Mouse (Mus musculus): ENCODE measurements around the gene Fnbp1. TPM values are rescaled to one million over a fixed set of nuclear protein-coding genes. Genes with fewer than 3 reads are reported as not detected.
"Not testable (repeated sequence)": the region's sequence is repeated elsewhere in the genome, so short reads cannot be mapped to it uniquely, and the experiment has no call there.

The Fnbp1 gene
- polyA plus RNA-seq (2016; fragmentation: Nextera tagmentation; extraction: Ambion mirVana) = 16.3 and 18.9 TPM in 2 replicates

DNA sequence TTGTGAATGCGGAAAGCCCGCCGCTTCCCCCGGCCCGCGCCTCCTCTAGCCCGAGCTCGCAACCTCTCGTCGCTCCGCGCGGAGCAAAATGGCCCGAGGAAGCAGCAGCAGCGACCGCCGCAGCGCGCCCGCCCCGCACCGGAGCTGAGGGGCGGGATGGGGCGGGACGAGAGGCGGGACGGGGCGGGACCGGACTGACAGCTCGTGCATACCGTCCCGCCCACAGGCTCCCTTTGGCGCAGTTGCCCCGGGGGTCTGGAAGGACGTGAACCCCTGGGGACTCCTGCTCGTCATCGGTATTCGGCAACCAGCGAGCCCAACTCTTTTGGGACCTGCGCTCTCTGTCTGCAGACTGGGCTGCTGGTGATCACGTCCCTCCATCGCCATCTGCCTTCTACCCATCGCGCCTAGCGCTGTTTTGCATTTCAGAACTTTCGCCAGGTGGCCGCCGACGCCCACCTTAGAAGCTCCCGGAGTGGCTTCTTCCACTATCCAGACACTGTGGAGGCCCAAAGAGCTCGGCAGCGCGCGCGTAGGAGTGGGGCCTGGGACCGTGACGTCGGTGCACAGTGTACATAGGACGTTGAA is at the start of gene Fnbp1:
Gene Fnbp1 (minus strand): TSS at position 142 of the 588 bp plus-strand sequence.
- H3K4me2 ChIP-seq = peak within 1 kb of the TSS; percentile 94
- H3K4me1 ChIP-seq = peaks cover 18% of the 10 kb centered on the region
- WGBS = under 1% methylated on average over 59 of the region's 59 CpGs
- H3K27ac ChIP-seq = peak within 1 kb of the TSS; percentile 85
- peaks cover 33% of the 10 kb centered on the region; the same call in 1 of the 2 replicates for H3K27me3 ChIP-seq
- peak; percentile 95 for ATAC-seq (ENCODE audit: low FRiP score)
- no peaks in the 10 kb centered on the region for H3K9me3 ChIP-seq
- H3K4me3 ChIP-seq (replicated peaks) = peak within 1 kb of the TSS; percentile 84
- H3K9ac ChIP-seq = peak within 1 kb of the TSS; percentile 90
- H3K36me3 ChIP-seq (replicated peaks) = peaks cover 10% of the 10 kb centered on the region

DNA sequence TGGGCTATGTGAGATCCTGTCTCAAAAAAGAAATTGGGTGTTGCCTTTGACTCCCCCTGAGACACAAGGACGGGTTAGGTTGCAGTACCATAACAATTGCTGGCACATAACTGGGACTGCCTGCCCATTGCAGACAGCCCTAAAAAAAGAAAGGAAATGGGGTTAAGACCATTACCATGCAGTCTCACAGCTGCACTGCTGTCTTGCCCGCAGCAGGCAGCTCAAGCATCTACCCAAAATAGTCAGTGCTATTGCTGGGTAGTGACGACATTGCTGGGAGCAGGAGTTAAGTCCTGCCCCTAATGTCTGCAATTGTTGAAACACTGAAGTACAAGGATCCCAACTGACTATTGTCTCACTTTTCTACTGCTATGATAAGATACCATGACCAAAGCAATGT is 47.8 kb upstream of the Fnbp1 start:
- H3K36me3 ChIP-seq (replicated peaks) = peaks cover 80% of the 10 kb centered on the region
- no peak for ATAC-seq (ENCODE audit: low FRiP score)

DNA sequence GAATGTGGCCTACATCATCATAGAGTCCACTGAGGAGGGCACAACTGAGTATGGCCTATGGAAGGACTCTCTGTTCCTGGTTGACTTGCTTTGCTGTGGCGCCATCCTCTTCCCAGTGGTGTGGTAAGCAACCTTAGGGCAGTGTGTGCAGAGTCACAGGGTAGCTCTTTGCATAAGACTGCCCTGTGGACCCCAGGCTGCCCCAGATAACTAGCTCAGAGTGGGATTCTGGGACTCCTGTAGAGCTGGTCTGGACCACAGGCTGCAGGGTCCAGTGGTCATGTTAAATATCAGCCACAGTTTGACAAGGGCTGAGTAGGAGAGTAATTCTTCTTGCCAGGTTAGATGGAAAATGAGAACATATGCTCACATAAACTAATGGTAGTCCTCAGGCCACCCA is 46.9 kb upstream of the Fnbp1 start:
- no peak overlapping the region for H3K9ac ChIP-seq
- H3K4me2 ChIP-seq = no peak overlapping the region
- H3K9me3 ChIP-seq = no peaks in the 10 kb centered on the region
- peaks cover 88% of the 10 kb centered on the region for H3K36me3 ChIP-seq (replicated peaks)
- 90% methylated on average over 1 of the region's 1 CpGs for WGBS
- H3K4me1 ChIP-seq = no peaks in the 10 kb centered on the region
- no peak for ATAC-seq (ENCODE audit: low FRiP score)
- no peak overlapping the region for H3K4me3 ChIP-seq (replicated peaks)
- H3K27ac ChIP-seq = no peak overlapping the region
- H3K27me3 ChIP-seq = no peaks in the 10 kb centered on the region

More for the DNA sequence above, 47.8 kb upstream of the Fnbp1 start:
- 94% methylated on average over 3 of the region's 3 CpGs for WGBS
- H3K27me3 ChIP-seq = no peaks in the 10 kb centered on the region
- no peak overlapping the region for H3K4me2 ChIP-seq
- no peak overlapping the region for H3K9ac ChIP-seq
- H3K9me3 ChIP-seq = no peaks in the 10 kb centered on the region
- no peaks in the 10 kb centered on the region for H3K4me1 ChIP-seq
- no peak overlapping the region for H3K27ac ChIP-seq
- no peak overlapping the region for H3K4me3 ChIP-seq (replicated peaks)

DNA sequence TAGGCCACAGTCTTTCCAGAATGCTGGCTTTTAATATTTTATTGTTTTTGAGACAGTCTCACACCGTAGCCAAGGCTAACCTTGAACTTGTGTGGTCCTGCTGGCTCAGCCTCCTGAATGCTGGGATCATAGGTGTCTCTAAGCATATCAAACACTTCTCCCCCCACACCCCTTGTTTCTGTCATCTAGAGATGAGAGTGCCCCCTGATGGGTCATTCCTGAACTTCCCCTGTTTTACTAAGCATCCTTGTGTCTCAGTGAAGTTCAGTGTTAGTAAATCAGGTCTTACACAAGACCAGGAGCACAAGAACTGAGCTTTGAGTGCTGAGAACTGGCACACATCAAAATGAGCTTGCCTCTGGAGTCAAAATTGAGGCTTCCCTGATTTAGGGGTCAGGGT is 42.0 kb upstream of the Fnbp1 start:
- Histone ChIP-seq H3K9me3 (no peaks in the 10 kb centered on the region), H3K9ac (no peak overlapping the region), H3K4me1 (no peaks in the 10 kb centered on the region), H3K4me3 (replicated peaks) (no peak overlapping the region), H3K27ac (no peak overlapping the region), H3K4me2 (no peak overlapping the region), H3K27me3 (no peaks in the 10 kb centered on the region), H3K36me3 (replicated peaks) (peaks cover 83% of the 10 kb centered on the region)
- WGBS = 83% methylated on average over 1 of the region's 1 CpGs
- ATAC-seq (ENCODE audit: low FRiP score) = no peak

DNA sequence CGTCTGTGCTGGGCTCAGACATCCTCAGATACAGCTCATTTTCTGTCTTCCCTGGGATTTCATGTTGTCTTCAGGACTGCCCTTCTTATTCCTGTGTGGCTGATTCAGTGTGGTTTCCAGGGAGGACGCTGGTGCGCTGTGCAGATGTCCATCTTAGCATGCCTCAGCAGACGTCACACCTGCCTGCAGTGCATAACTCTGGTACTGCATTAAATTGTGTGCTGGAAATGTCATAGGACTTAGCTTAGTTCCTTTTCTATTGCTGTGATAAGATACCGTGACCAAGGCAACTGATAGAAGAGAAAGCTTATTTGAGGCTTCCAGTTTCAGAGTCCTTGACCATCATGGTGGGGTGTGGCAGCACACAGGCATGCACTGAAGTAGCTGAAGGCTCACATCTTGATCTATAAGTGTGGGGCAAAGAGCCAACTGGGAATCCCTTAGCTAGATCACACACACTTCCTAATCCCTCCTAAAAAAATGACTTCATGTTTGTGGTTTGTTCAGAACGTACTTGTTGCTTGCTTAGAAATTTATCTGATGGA is 41.0 kb upstream of the Fnbp1 start:
- Histone ChIP-seq H3K27me3 (no peaks in the 10 kb centered on the region), H3K4me1 (no peaks in the 10 kb centered on the region), H3K4me3 (replicated peaks) (no peak overlapping the region), H3K9me3 (no peaks in the 10 kb centered on the region), H3K36me3 (replicated peaks) (peaks cover 82% of the 10 kb centered on the region), H3K9ac (no peak overlapping the region), H3K27ac (no peak overlapping the region), H3K4me2 (no peak overlapping the region)
- WGBS = 93% methylated on average over 6 of the region's 6 CpGs
- ATAC-seq (ENCODE audit: low FRiP score) = no peak

DNA sequence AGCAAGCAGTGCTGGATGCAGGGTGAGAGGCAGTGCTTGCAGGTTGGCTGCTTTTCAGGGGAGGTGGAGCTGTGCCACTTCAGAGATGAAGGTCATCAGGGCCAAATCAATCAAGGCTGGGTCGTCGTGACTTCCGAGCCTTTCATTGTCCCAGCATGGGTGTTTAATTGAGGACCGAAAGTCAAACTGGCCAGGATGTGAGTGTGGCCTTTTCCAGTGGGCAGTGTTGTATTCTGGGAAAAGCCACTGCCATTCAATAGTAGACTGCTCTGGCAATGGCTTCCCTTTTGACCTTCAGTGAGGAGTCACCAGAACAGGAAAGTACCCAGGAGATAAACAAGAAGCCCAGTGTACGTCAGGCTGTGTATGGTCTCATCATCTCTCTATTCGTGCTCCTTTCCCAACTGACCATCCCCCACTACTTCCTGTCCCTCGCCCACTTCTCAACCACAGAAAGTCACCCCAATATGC is 38.3 kb upstream of the Fnbp1 start:
- Histone ChIP-seq H3K4me3 (replicated peaks) (no peak overlapping the region), H3K9ac (no peak overlapping the region), H3K27ac (no peak overlapping the region), H3K27me3 (no peaks in the 10 kb centered on the region), H3K36me3 (replicated peaks) (peaks cover 85% of the 10 kb centered on the region), H3K9me3 (no peaks in the 10 kb centered on the region), H3K4me1 (no peaks in the 10 kb centered on the region), H3K4me2 (no peak overlapping the region)
- no peak for ATAC-seq (ENCODE audit: low FRiP score)
- 82% methylated on average over 7 of the region's 7 CpGs for WGBS

DNA sequence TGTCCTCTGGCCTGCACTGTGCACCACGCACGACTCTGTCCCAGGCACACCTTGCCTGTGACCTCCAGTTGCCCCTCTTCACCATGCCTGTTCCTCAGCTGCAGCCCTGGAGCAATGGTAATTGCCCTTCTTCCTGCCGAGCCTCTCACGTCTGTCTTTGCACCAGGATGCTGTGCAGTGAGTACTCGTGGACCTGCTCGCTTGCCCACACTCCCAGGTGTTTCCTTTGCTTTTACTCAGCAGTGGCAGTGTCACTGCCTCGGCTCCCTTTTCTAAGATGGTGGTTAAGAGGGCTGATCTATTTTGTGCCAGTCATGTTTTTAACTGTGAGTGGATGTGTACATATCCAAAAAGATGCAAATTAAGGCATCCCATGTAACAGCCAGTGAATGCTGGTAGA is 37.7 kb upstream of the Fnbp1 start:
- WGBS = 91% methylated on average over 7 of the region's 7 CpGs
- Histone ChIP-seq H3K4me2 (no peak overlapping the region), H3K36me3 (replicated peaks) (peaks cover 84% of the 10 kb centered on the region), H3K27ac (no peak overlapping the region), H3K4me1 (no peaks in the 10 kb centered on the region), H3K27me3 (no peaks in the 10 kb centered on the region), H3K9me3 (no peaks in the 10 kb centered on the region), H3K4me3 (replicated peaks) (no peak overlapping the region), H3K9ac (no peak overlapping the region)
- ATAC-seq (ENCODE audit: low FRiP score) = no peak

DNA sequence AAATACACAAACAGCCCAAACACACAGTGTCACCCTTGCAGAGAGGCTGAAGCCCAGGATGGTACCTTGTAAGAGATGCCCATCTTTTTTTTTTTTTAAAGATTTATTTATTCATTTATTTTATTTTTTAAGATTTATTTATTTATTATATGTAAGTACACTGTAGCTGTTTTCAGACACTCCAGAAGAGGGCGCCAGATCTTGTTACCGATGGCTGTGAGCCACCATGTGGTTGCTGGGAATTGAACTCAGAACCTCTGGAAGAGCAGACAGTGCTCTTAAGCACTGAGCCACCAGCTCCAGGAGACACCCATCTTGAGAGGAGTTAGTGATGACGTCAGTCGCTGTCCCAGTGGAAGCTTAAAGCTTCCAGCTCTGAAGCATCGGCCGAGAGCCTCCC is 36.8 kb upstream of the Fnbp1 start:
- not testable (repeated sequence) for H3K4me1 ChIP-seq; H3K27ac ChIP-seq; H3K4me3 ChIP-seq (replicated peaks); H3K4me2 ChIP-seq; ATAC-seq (ENCODE audit: low FRiP score); H3K9ac ChIP-seq; H3K27me3 ChIP-seq; H3K9me3 ChIP-seq
- WGBS = 80% methylated on average over 6 of the region's 6 CpGs
- H3K36me3 ChIP-seq (replicated peaks) = peaks cover 84% of the 10 kb centered on the region

DNA sequence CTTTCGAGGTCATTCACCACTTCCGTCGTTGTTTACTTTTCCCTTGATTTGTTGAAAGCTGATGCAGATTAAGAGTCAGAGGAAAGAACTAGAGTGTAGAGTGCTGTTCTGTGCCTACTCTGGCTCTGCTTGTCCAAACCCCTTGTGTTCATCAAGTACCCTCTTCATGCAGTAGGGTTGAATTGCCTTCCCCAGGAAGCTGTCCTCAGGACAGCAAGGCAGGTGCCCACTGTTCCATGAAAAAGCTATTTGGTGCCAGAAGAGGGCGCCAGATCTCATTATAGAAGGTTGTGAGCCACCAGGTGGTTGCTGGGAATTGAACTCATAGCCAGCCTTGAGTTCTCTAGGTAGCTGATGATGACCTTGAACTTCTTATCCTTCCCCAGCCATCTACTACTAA is 31.5 kb upstream of the Fnbp1 start:
- no peak for ATAC-seq (ENCODE audit: low FRiP score)
- no peak overlapping the region for H3K4me3 ChIP-seq (replicated peaks)
- 81% methylated on average over 4 of the region's 4 CpGs for WGBS

DNA sequence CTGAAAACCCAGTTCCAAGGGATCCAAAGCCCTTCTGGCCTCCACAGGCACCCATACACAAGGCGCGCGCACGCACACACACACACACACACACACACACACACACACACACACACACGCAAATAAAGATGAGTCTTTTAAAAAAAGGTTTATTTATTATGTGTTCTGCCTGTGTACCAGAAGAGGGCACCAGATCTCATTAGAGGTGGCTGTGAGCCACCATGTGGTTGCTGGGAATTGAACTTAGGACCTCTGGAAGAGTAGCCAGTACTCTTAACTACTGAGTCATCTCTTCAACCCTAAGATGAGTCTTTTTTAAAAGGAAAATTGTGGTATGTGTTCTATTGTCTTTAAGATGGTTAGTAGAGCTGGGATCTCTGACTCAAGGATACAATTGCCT is 30.7 kb upstream of the Fnbp1 start:
- H3K4me2 ChIP-seq = no peak overlapping the region
- H3K27ac ChIP-seq = no peak overlapping the region
- ATAC-seq (ENCODE audit: low FRiP score) = no peak
- H3K4me3 ChIP-seq (replicated peaks) = no peak overlapping the region
- H3K9me3 ChIP-seq = no peaks in the 10 kb centered on the region
- no peaks in the 10 kb centered on the region; the same call in 1 of the 2 replicates for H3K27me3 ChIP-seq
- WGBS = 89% methylated on average over 5 of the region's 5 CpGs
- H3K9ac ChIP-seq = no peak overlapping the region
- peaks cover 97% of the 10 kb centered on the region for H3K36me3 ChIP-seq (replicated peaks)
- no peaks in the 10 kb centered on the region for H3K4me1 ChIP-seq

More for the DNA sequence above, 31.5 kb upstream of the Fnbp1 start:
- H3K9ac ChIP-seq = no peak overlapping the region
- no peaks in the 10 kb centered on the region for H3K4me1 ChIP-seq
- H3K4me2 ChIP-seq = no peak overlapping the region
- no peaks in the 10 kb centered on the region; the same call in 1 of the 2 replicates for H3K27me3 ChIP-seq
- no peak overlapping the region for H3K27ac ChIP-seq
- no peaks in the 10 kb centered on the region for H3K9me3 ChIP-seq
- peaks cover 99% of the 10 kb centered on the region for H3K36me3 ChIP-seq (replicated peaks)

DNA sequence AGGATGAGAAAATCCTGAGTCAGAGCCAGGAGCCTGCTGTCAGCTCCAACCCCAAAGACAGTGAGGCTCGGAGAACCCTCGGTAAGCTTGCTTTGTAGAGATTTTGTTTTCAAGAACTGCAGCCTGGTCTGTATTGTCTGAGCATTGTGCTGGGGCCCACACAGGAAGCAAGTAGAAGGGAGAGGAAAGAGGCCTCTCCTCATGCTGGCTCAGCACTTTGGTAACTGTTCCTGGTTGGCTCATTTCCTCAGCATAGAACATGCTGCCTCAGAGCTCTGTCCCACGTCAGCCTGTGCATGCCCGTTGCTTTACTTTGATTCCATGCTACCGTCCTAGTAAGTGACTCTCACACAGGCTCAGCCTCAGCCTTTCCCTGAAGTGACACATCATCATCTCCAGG is 30.2 kb upstream of the Fnbp1 start:
- H3K4me1 ChIP-seq = no peaks in the 10 kb centered on the region
- H3K36me3 ChIP-seq (replicated peaks) = peaks cover 94% of the 10 kb centered on the region
- WGBS = 84% methylated on average over 5 of the region's 5 CpGs
- H3K9me3 ChIP-seq = no peaks in the 10 kb centered on the region
- no peak overlapping the region for H3K4me2 ChIP-seq
- H3K9ac ChIP-seq = no peak overlapping the region
- H3K27ac ChIP-seq = no peak overlapping the region
- no peak for ATAC-seq (ENCODE audit: low FRiP score)
- no peak overlapping the region for H3K4me3 ChIP-seq (replicated peaks)
- H3K27me3 ChIP-seq = no peaks in the 10 kb centered on the region; the same call in 1 of the 2 replicates

DNA sequence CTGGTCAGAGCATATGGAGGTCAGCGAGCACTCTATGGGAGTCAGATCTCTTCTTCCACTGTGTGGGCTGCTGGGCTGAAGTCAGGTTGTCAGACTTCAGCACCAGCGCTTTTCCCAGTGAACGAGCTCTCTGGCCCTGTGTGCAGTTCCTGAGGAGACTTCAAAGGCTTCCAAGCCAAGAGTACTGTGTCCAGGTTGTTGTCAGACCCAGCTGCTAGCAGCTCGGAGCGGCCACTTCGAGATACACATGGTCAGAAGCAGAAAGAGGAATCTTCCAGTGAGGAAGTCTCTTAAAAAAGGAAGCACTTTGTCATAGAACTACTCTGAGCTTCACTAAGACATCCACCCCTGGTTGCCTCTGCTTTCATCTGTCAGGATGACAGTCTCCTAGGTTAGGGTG is 28.4 kb upstream of the Fnbp1 start:
- no peak for ATAC-seq (ENCODE audit: low FRiP score)
- Histone ChIP-seq H3K9me3 (no peaks in the 10 kb centered on the region), H3K4me3 (replicated peaks) (no peak overlapping the region), H3K4me1 (peaks cover 5% of the 10 kb centered on the region), H3K4me2 (no peak overlapping the region), H3K36me3 (replicated peaks) (peaks cover 77% of the 10 kb centered on the region), H3K27ac (no peak overlapping the region), H3K27me3 (no peaks in the 10 kb centered on the region; the same call in 1 of the 2 replicates), H3K9ac (no peak overlapping the region)
- 97% methylated on average over 6 of the region's 6 CpGs for WGBS

DNA sequence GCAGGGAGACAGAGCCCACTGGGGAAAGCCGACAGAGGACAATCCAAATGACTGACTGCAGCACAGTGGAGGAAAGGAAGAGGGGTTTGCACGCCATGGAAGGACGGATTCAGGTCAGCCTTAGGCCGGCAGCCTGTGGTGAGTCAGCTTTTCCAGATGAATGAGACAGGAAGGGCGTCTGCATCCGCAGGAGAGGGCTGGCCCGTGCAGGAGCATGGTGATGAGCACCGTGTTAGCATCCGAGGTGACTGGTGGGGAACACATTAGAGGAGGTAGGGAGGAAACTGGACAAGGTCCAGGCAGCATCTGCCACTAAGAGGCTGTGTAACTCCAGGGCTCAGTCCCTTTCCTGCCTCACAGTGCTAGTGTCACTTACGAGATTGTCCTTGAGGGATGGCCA is 27.2 kb upstream of the Fnbp1 start:
- 93% methylated on average over 10 of the region's 10 CpGs for WGBS
- Histone ChIP-seq H3K9ac (no peak overlapping the region), H3K4me3 (replicated peaks) (no peak overlapping the region), H3K4me1 (peaks cover 16% of the 10 kb centered on the region), H3K36me3 (replicated peaks) (peaks cover 66% of the 10 kb centered on the region), H3K27me3 (no peaks in the 10 kb centered on the region; the same call in 1 of the 2 replicates), H3K9me3 (no peaks in the 10 kb centered on the region), H3K27ac (no peak overlapping the region), H3K4me2 (no peak overlapping the region)
- ATAC-seq (ENCODE audit: low FRiP score) = no peak

Measured in forebrain, embryonic 12.5 days (tissue).